ENCODE assay signal across 7 mouse cellular contexts in genomic region chr13:59728378-59729093, GRCm38 (mm10). TPM values are rescaled to one million over a fixed set of nuclear protein-coding genes. Genes with fewer than 3 reads are reported as not detected.
DNase-seq lines count a peak whose midpoint lies in the region; ATAC-seq lines count a peak whose summit lies in the region.

No protein-coding gene starts in this region.

- H3K4me1 ChIP-seq in intestine, embryonic 14.5 days (replicated peaks; ENCODE audit: control insufficient read depth, insufficient read depth, low read length), result no peaks in the 10 kb centered on the region

- ATAC-seq in intestine, embryonic 14.5 days (replicated peaks; ENCODE audit: low FRiP score, low TSS enrichment, low read depth), result peak; percentile 84

- H3K9me3 ChIP-seq in intestine, embryonic 14.5 days (ENCODE audit: control insufficient read depth, low read length), result no peaks in the 10 kb centered on the region

- H3K27ac ChIP-seq in intestine, embryonic 14.5 days (ENCODE audit: low read depth), result no peak overlapping the region

- H3K9ac ChIP-seq in intestine, embryonic 14.5 days (ENCODE audit: low read length), result no peak overlapping the region; the same call in 1 of the 2 replicates

- 0 out of 2 replicates have a peak, but pooled peaks cover 3% of the 10 kb centered on the region for H3K27me3 ChIP-seq in intestine, embryonic 14.5 days (replicated peaks; ENCODE audit: control insufficient read depth, insufficient read depth, low read length)

- peak; percentile 65 to 67 for DNase-seq in adrenal gland, adult 18-20 months (ENCODE audit: low spot score in 2 of 2)
- DNase-seq in embryo, embryonic 10.5 days (ENCODE audit: low spot score), result peak; percentile 94
- DNase-seq in gastrocnemius, postnatal 25 days, result peak; percentile 52
- DNase-seq in intestine, embryonic 14.5 days (ENCODE audit: low spot score), result peak; percentile 89
- DNase-seq in left cerebral cortex, postnatal 10 days (ENCODE audit: extremely low spot score in 1 of 2, low spot score in 2 of 2), result peak; percentile 83 to 88
- DNase-seq in mesoderm, embryonic 11.5 days (ENCODE audit: low read depth, low spot score), result peak; percentile 92
- peak; percentile 67 to 70 for DNase-seq in right cerebral cortex, postnatal 36 days (ENCODE audit: low spot score in 2 of 2)

- no peak overlapping the region for H3K4me2 ChIP-seq in intestine, embryonic 14.5 days (ENCODE audit: low read length)

- H3K36me3 ChIP-seq in intestine, embryonic 14.5 days (ENCODE audit: control insufficient read depth, insufficient read depth, low read length), result no peaks in the 10 kb centered on the region

- intact Hi-C loops in left cerebral cortex, postnatal 10 days (cut with DNase I), result loop anchor here (5.0 to 10.0 kb wide), 2 partner anchors 51 to 194 kb away; partner anchors contain the start of gene Golm1

- 28% methylated on average over 7 of the region's 7 CpGs for WGBS in intestine, embryonic 14.5 days

- no peak overlapping the region for H3K4me3 ChIP-seq in intestine, embryonic 14.5 days (ENCODE audit: low read depth, low read length)

RNA-seq across cellular contexts. Expression of gene Spata31d1d, which starts 3.0 kb away (rescaled TPM):
- total RNA-seq in adrenal gland, adult 18-20 months (2021), result not detected
- not detected for total RNA-seq in gastrocnemius, postnatal 25 days (2021)
- not detected in 2 replicates for polyA plus RNA-seq in intestine, embryonic 14.5 days (2014; fragmentation: Nextera tagmentation; extraction: Ambion mirVana)
- total RNA-seq in left cerebral cortex, postnatal 10 days (2021), result not detected

RNA-seq across cellular contexts. Expression of gene Spata31d1b, which starts 16.5 kb away (rescaled TPM):
- not detected for total RNA-seq in adrenal gland, adult 18-20 months (2021)
- total RNA-seq in gastrocnemius, postnatal 25 days (2021), result not detected
- not detected in 2 replicates for polyA plus RNA-seq in intestine, embryonic 14.5 days (2014; fragmentation: Nextera tagmentation; extraction: Ambion mirVana)
- not detected for total RNA-seq in left cerebral cortex, postnatal 10 days (2021)

RNA-seq across cellular contexts. Expression of gene 1700014D04Rik, which starts 18.0 kb away (rescaled TPM):
- total RNA-seq in adrenal gland, adult 18-20 months (2021), result not detected
- under 1 TPM in 1 of 2 experiments, not detected in 1; 0.26 TPM for total RNA-seq in gastrocnemius, postnatal 25 days (2021)
- not detected in 2 replicates for polyA plus RNA-seq in intestine, embryonic 14.5 days (2014; fragmentation: Nextera tagmentation; extraction: Ambion mirVana)
- under 1 TPM; 0.43 to 0.81 TPM for total RNA-seq in left cerebral cortex, postnatal 10 days (2021)

RNA-seq across cellular contexts. Expression of gene Spata31d1a, which starts 18.4 kb away (rescaled TPM):
- not detected for total RNA-seq in adrenal gland, adult 18-20 months (2021)
- total RNA-seq in gastrocnemius, postnatal 25 days (2021), result not detected
- polyA plus RNA-seq in intestine, embryonic 14.5 days (2014; fragmentation: Nextera tagmentation; extraction: Ambion mirVana), result 0.07 TPM in 1 of 2 replicates, not detected in the other
- total RNA-seq in left cerebral cortex, postnatal 10 days (2021), result under 1 TPM; 0.19 to 0.20 TPM

RNA-seq across cellular contexts. Expression of gene 4921517D22Rik, which starts 34.6 kb away (rescaled TPM):
- total RNA-seq in adrenal gland, adult 18-20 months (2021), result not detected
- not detected for total RNA-seq in gastrocnemius, postnatal 25 days (2021)
- not detected in 2 replicates for polyA plus RNA-seq in intestine, embryonic 14.5 days (2014; fragmentation: Nextera tagmentation; extraction: Ambion mirVana)
- not detected for total RNA-seq in left cerebral cortex, postnatal 10 days (2021)
